Mouse (Mus musculus): ENCODE data around the gene Nudt3. TPM values are rescaled to one million over a fixed set of nuclear protein-coding genes. Genes with fewer than 3 reads are reported as not detected.

Gene Nudt3
- polyA plus RNA-seq, 2 experiments = 10.7 to 20.9 TPM

GRCm38 (mm10) chr17:27628376-27628775 is 5.1 kb upstream of the Nudt3 start:
- ATAC-seq (ENCODE audit: insufficient read depth) (no peak), DNase-seq (ENCODE audit: low read depth in 3 of 3, low spot score in 3 of 3) (no peak)
- Histone ChIP-seq H3K36me3 (replicated peaks; ENCODE audit: control insufficient read depth, insufficient read depth, low read depth) (peaks cover 37% of the 10 kb centered on the region), H3K9me3 (ENCODE audit: control insufficient read depth, low read length) (no peaks in the 10 kb centered on the region), H3K9ac (replicated peaks) (no peak overlapping the region), H3K4me2 (ENCODE audit: low read depth) (no peak overlapping the region), H3K4me1 (replicated peaks; ENCODE audit: control insufficient read depth in 2 of 2, insufficient read depth in 2 of 2, low read length in 1 of 2) (peaks cover 0 to 17% of the 10 kb centered on the region in 2 experiments; a peak in 3 of 4 replicates), H3K27ac (no peak overlapping the region), H3K4me3 (ENCODE audit: insufficient read depth in 1 of 2, low read depth in 2 of 2, low read length in 2 of 2) (no peak overlapping the region), H3K27me3 (ENCODE audit: control insufficient read depth, insufficient read depth, low read length) (no peaks in the 10 kb centered on the region)
- 77% methylated on average over 8 of the region's 8 CpGs for WGBS (ENCODE audit: insufficient replicate concordance)
- TF ChIP-seq CTCF (IDR thresholded peaks at IDR 0.05; ENCODE audit: low read depth) (no peak), EP300 (IDR thresholded peaks at IDR 0.05; ENCODE audit: low read depth) (no peak)

GRCm38 (mm10) chr17:27627451-27627850 is 4.2 kb upstream of the Nudt3 start:
- no peaks in the 10 kb centered on the region for H3K27me3 ChIP-seq (ENCODE audit: control insufficient read depth, insufficient read depth, low read length)
- no peak for TF ChIP-seq EP300 (IDR thresholded peaks at IDR 0.05; ENCODE audit: low read depth)
- peak; percentile 65 for TF ChIP-seq CTCF (IDR thresholded peaks at IDR 0.05; ENCODE audit: low read depth)
- H3K4me2 ChIP-seq (ENCODE audit: low read depth) = no peak overlapping the region
- no peak overlapping the region for H3K4me3 ChIP-seq (ENCODE audit: insufficient read depth in 1 of 2, low read depth in 2 of 2, low read length in 2 of 2)
- no peaks in the 10 kb centered on the region for H3K9me3 ChIP-seq (ENCODE audit: control insufficient read depth, low read length)
- H3K4me1 ChIP-seq (replicated peaks; ENCODE audit: control insufficient read depth in 2 of 2, insufficient read depth in 2 of 2, low read length in 1 of 2) = peaks cover 0 to 12% of the 10 kb centered on the region in 2 experiments; a peak in 2 of 4 replicates
- ATAC-seq (ENCODE audit: insufficient read depth) = no peak
- H3K27ac ChIP-seq = no peak overlapping the region
- peaks cover 28% of the 10 kb centered on the region for H3K36me3 ChIP-seq (replicated peaks; ENCODE audit: control insufficient read depth, insufficient read depth, low read depth)
- H3K9ac ChIP-seq (replicated peaks) = no peak overlapping the region
- WGBS (ENCODE audit: insufficient replicate concordance) = 27% methylated on average over 5 of the region's 5 CpGs
- DNase-seq (ENCODE audit: low read depth in 3 of 3, low spot score in 3 of 3) = no peak

- ATAC-seq (ENCODE audit: insufficient read depth) = no peak
These were observed 3.4 kb upstream of the Nudt3 start for GRCm38 (mm10) chr17:27626681-27627080.

GRCm38 (mm10) chr17:27625455-27626251 is 2.4 kb upstream of the Nudt3 start:
- Histone ChIP-seq H3K9ac (replicated peaks) (no peak overlapping the region), H3K4me3 (ENCODE audit: insufficient read depth in 1 of 2, low read depth in 2 of 2, low read length in 2 of 2) (no peak overlapping the region), H3K36me3 (replicated peaks; ENCODE audit: control insufficient read depth, insufficient read depth, low read depth) (peaks cover 10% of the 10 kb centered on the region), H3K9me3 (ENCODE audit: control insufficient read depth, low read length) (no peaks in the 10 kb centered on the region), H3K27ac (no peak overlapping the region), H3K4me1 (replicated peaks; ENCODE audit: control insufficient read depth in 2 of 2, insufficient read depth in 2 of 2, low read length in 1 of 2) (peaks cover 0 to 20% of the 10 kb centered on the region in 2 experiments; a peak in 2 of 4 replicates), H3K27me3 (ENCODE audit: control insufficient read depth, insufficient read depth, low read length) (no peaks in the 10 kb centered on the region), H3K4me2 (ENCODE audit: low read depth) (no peak overlapping the region)
- TF ChIP-seq CTCF (IDR thresholded peaks at IDR 0.05; ENCODE audit: low read depth) (no peak), EP300 (IDR thresholded peaks at IDR 0.05; ENCODE audit: low read depth) (no peak)
- 47% methylated on average over 7 of the region's 7 CpGs for WGBS (ENCODE audit: insufficient replicate concordance)
- ATAC-seq (ENCODE audit: insufficient read depth) = no peak
- DNase-seq (ENCODE audit: low read depth in 3 of 3, low spot score in 3 of 3) = no peak

More at GRCm38 (mm10) chr17:27626681-27627080, 3.4 kb upstream of the Nudt3 start:
- Histone ChIP-seq H3K27me3 (ENCODE audit: control insufficient read depth, insufficient read depth, low read length) (no peaks in the 10 kb centered on the region), H3K4me1 (replicated peaks; ENCODE audit: control insufficient read depth in 2 of 2, insufficient read depth in 2 of 2, low read length in 1 of 2) (peaks cover 0 to 15% of the 10 kb centered on the region in 2 experiments; a peak in 2 of 4 replicates), H3K36me3 (replicated peaks; ENCODE audit: control insufficient read depth, insufficient read depth, low read depth) (peaks cover 20% of the 10 kb centered on the region), H3K9ac (replicated peaks) (no peak overlapping the region), H3K27ac (no peak overlapping the region), H3K4me2 (ENCODE audit: low read depth) (no peak overlapping the region), H3K4me3 (ENCODE audit: insufficient read depth in 1 of 2, low read depth in 2 of 2, low read length in 2 of 2) (no peak overlapping the region), H3K9me3 (ENCODE audit: control insufficient read depth, low read length) (no peaks in the 10 kb centered on the region)
- TF ChIP-seq EP300 (IDR thresholded peaks at IDR 0.05; ENCODE audit: low read depth) = no peak
- no peak for TF ChIP-seq CTCF (IDR thresholded peaks at IDR 0.05; ENCODE audit: low read depth)
- WGBS (ENCODE audit: insufficient replicate concordance) = 44% methylated on average over 5 of the region's 5 CpGs
- no peak for DNase-seq (ENCODE audit: low read depth in 3 of 3, low spot score in 3 of 3)

- Histone ChIP-seq H3K9ac (replicated peaks) (peak overlapping the region; percentile 76), H3K36me3 (replicated peaks; ENCODE audit: control insufficient read depth, insufficient read depth, low read depth) (no peaks in the 10 kb centered on the region), H3K9me3 (ENCODE audit: control insufficient read depth, low read length) (no peaks in the 10 kb centered on the region), H3K4me2 (ENCODE audit: low read depth) (peak overlapping the region; percentile 77), H3K27me3 (ENCODE audit: control insufficient read depth, insufficient read depth, low read length) (no peaks in the 10 kb centered on the region), H3K27ac (peak overlapping the region; percentile 37), H3K4me1 (replicated peaks; ENCODE audit: control insufficient read depth in 2 of 2, insufficient read depth in 2 of 2, low read length in 1 of 2) (peaks cover 0 to 22% of the 10 kb centered on the region in 2 experiments; a peak in 2 of 4 replicates), H3K4me3 (ENCODE audit: insufficient read depth in 1 of 2, low read depth in 2 of 2, low read length in 2 of 2) (peak overlapping the region; percentile 88 to 98)
- WGBS (ENCODE audit: insufficient replicate concordance) = under 1% methylated on average over 73 of the region's 80 CpGs
- ATAC-seq (ENCODE audit: insufficient read depth) (peak; percentile 70), DNase-seq (ENCODE audit: low read depth in 3 of 3, low spot score in 3 of 3) (peak in 1 of 3 experiments; percentile 46)
- TF ChIP-seq CTCF (IDR thresholded peaks at IDR 0.05; ENCODE audit: low read depth) (no peak), EP300 (IDR thresholded peaks at IDR 0.05; ENCODE audit: low read depth) (no peak)
These were observed 510 bp downstream of the Nudt3 start for GRCm38 (mm10) chr17:27622611-27623359.
